Mouse (Mus musculus) MEL (cell line): ENCODE measurements at regions not wholly inside any gene's neighbourhood (a gene's known extent, or its start where the extent isn't known, plus 50 kb on each side); places are given as distances from the start of the nearest gene placed in this dataset.

Experiments
- CHD2 ChIP-seq: IDR thresholded peaks from 2 replicates; pipeline ENCODE4 v1.6.1; 2011; ENCODE audit warnings: low read length, improper control_type of control experiment
- CTCF ChIP-seq, 3 experiments: IDR thresholded peaks in 2 of 3; conservative IDR thresholded peaks in 1 of 3; 2 replicates each; pipeline ENCODE4 v1.5.1; 2011 to 2012; ENCODE audit warnings: low read length in 3 of 3, low read depth in 2 of 3, mild to moderate bottlenecking in 2 of 3, improper control_type of control experiment in 1 of 3, inconsistent platforms in 1 of 3, mixed read lengths in 1 of 3, moderate library complexity in 1 of 3; ENCODE audit not compliant: control insufficient read depth in 1 of 3, insufficient read depth in 1 of 3, poor library complexity in 1 of 3, severe bottlenecking in 1 of 3
- GATA1 ChIP-seq: IDR thresholded peaks from 2 replicates; pipeline ENCODE4 v1.6.1; 2011; ENCODE audit warnings: low read depth, low read length, improper control_type of control experiment
- POLR2AphosphoS2 ChIP-seq: IDR thresholded peaks from 2 replicates; pipeline ENCODE4 v1.6.1; 2011; ENCODE audit warnings: low read length, improper control_type of control experiment
- POLR2AphosphoS5 ChIP-seq: IDR thresholded peaks from 2 replicates; pipeline ENCODE4 v1.6.1; 2012; ENCODE audit warnings: low read depth, borderline replicate concordance, mild to moderate bottlenecking, inconsistent platforms, low read length, moderate library complexity, mixed read lengths
- SMC3 ChIP-seq: IDR thresholded peaks from 2 replicates; pipeline ENCODE4 v1.6.1; 2011; ENCODE audit warnings: low read depth, low read length, improper control_type of control experiment

GRCm38 (mm10) chr15:102797020-102797618, 75.1 kb upstream of the Calcoco1 start:
- TF ChIP-seq CTCF (IDR thresholded peaks at IDR 0.05 in 2 of 3, conservative IDR thresholded peaks at IDR 0.05 in 1 of 3; ENCODE audit: control insufficient read depth in 1 of 3, insufficient read depth in 1 of 3, low read depth in 2 of 3, low read length in 3 of 3, poor library complexity in 1 of 3, severe bottlenecking in 1 of 3), result no peak
- no peak for TF ChIP-seq SMC3
- TF ChIP-seq POLR2AphosphoS2, result no peak
- no peak for TF ChIP-seq POLR2AphosphoS5
- TF ChIP-seq CHD2, result no peak
- no peak for TF ChIP-seq GATA1
